Mouse (Mus musculus): ENCODE measurements around the gene Syne2. TPM values are rescaled to one million over a fixed set of nuclear protein-coding genes. Genes with fewer than 3 reads are reported as not detected.

The Syne2 gene
- polyA plus RNA-seq, 1 experiment from 2014 or later = 45.9 TPM

Small RNA genes within 50 kb of the gene (microRNA-seq; reads per million reads assigned to microRNA genes)
- 2.6 reads per million for gene Mir5101

Other genes with a start within 250 kb of the Syne2 start
- gene Ppp2r5e, start 221.9 kb upstream of the Syne2 start, polyA plus RNA-seq (2014; fragmentation: Nextera tagmentation; extraction: Ambion mirVana) = 24.2 and 25.7 TPM in 2 replicates
- gene Wdr89, start 148.6 kb upstream of the Syne2 start, polyA plus RNA-seq (2014; fragmentation: Nextera tagmentation; extraction: Ambion mirVana) = 5.3 and 5.7 TPM in 2 replicates
- 14.1 and 15.0 TPM in 2 replicates for gene Sgpp1, start 82.4 kb upstream of the Syne2 start, polyA plus RNA-seq (2014; fragmentation: Nextera tagmentation; extraction: Ambion mirVana)